Mouse (Mus musculus): ENCODE data around the gene Pms2. TPM values are rescaled to one million over a fixed set of nuclear protein-coding genes. Genes with fewer than 3 reads are reported as not detected.

Pms2 gene
- total RNA-seq, 2 experiments from 2014 or later = 26.5 to 29.3 TPM

DNA sequence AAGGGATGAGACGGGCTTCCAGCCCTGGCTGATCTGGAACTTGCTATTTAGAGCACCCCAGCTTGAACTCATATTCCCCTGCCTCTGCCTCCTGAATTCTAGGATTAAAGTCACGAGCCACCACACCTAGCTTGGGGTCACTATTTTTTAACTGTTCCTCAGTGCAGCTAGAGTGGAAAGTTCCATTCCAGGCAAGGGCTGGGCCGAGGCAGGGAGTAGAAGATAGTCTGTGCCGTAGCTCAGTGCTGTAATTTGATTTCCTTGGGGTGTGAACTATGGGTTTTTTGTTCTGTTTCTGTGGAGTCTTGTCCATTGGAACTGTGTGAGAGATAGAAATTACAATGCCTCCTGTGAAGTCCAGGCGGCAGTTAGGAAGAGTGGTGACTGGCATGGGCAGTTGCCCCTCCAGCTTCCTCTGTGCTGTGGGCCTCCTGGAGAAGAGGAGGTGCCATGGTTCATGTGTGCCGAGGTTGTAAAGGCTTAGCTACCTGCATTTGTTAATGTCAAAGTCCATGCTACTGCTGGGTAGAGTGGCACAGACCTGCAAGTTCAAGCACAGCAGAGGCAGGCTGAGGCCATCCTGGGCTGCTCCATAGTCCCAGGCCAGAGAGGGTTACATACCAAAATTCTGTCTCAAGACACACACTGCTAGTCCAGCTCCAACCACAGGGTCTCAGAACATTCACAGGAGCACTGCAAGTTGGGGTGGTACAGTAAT lies 22.3 kb downstream of the Pms2 start:
- ATAC-seq (replicated peaks; ENCODE audit: poor library complexity) = no peak

DNA sequence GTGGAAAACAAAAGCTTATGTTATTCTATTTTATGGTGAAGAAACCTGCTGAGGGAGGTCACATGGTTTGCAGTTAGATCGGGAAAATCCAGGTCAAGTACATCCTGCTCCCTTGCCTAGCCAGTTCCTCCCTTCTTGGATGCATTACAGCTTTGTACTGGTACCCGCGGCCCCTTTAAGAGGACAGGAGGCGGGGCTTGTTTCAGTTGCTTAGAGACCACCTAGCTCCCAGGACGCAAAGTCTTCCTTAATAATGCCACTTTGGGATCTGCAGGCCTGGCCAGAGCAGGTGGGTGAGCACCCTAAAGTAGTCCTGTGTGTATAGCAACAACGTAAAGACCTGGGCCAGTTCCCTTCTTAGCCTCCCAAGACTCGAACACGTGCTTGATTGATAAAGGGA lies 23.1 kb downstream of the Pms2 start, which contains the start of gene Rsph10b:
Gene Rsph10b (plus strand): TSS at position 205 of the 400 bp plus-strand sequence.
- no peak for ATAC-seq (replicated peaks; ENCODE audit: poor library complexity)

- ATAC-seq (replicated peaks; ENCODE audit: poor library complexity) = no peak
Observed at GRCm38 (mm10) chr5:143933414-143933813, 23.6 kb downstream of the Pms2 start.

DNA sequence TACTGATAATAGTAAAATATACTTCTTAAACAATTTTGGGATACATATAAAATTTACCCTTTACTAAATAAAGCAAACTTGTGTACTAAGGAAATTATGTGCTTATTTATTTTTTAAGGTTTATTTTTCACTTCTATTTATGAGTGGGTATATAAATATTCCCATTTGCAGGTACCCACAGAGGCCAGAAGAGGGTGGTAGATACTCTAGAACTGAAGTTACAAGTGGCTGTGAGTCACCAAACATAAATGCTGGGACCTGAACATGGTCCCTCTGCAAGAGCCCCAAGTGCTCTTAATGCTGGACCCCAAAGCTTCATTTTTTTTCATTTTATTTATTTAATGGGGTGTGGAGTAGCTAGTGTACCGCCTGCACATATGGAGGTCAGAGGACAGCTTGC lies 24.1 kb downstream of the Pms2 start:
- ATAC-seq (replicated peaks; ENCODE audit: poor library complexity) = 0 out of 2 replicates have a peak, but pooled peaks have one; percentile 37

GRCm38 (mm10) chr5:143936156-143936555 lies 26.4 kb downstream of the Pms2 start:
- ATAC-seq (replicated peaks; ENCODE audit: poor library complexity) = no peak

GRCm38 (mm10) chr5:143941588-143941987 lies 31.8 kb downstream of the Pms2 start:
- 0 out of 2 replicates have a peak, but pooled peaks have one; percentile 37 for ATAC-seq (replicated peaks; ENCODE audit: poor library complexity)

- no peak for ATAC-seq (replicated peaks; ENCODE audit: poor library complexity)
Observed at GRCm38 (mm10) chr5:143943231-143944125, 33.7 kb downstream of the Pms2 start.

GRCm38 (mm10) chr5:143948361-143948760 lies 38.6 kb downstream of the Pms2 start:
- ATAC-seq (replicated peaks; ENCODE audit: poor library complexity) = no peak

GRCm38 (mm10) chr5:143950016-143950415 lies 40.3 kb downstream of the Pms2 start:
- no peak for ATAC-seq (replicated peaks; ENCODE audit: poor library complexity)

DNA sequence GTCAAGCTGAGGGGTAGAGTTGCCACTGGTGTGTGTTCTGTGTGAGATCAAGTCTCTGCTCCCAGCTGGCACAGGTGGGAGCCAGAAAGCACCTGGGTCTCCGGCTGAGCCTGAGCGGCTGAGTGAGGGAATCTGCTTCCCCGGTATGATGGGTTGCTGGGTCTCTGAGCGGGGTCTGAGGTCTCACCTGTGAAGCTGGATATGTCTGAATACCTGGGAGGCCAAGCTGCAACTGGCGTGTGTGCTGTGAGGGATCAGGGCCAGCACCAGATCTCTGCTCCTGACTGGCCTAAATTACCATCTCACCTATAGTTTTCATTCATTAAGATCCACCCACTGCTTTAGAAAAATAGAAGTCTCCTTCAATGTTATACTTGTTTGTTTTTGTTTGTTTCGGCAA lies 47.3 kb downstream of the Pms2 start:
- no peak for ATAC-seq (replicated peaks; ENCODE audit: poor library complexity)

- no peak for ATAC-seq (replicated peaks; ENCODE audit: poor library complexity)
Observed at GRCm38 (mm10) chr5:143959551-143959950, 49.8 kb downstream of the Pms2 start.

GRCm38 (mm10) chr5:143961176-143961575 lies 51.4 kb downstream of the Pms2 start:
- no peak for ATAC-seq (replicated peaks; ENCODE audit: poor library complexity)

- ATAC-seq (replicated peaks; ENCODE audit: poor library complexity) = no peak
Observed at GRCm38 (mm10) chr5:143965586-143966345, 56.0 kb downstream of the Pms2 start.

DNA sequence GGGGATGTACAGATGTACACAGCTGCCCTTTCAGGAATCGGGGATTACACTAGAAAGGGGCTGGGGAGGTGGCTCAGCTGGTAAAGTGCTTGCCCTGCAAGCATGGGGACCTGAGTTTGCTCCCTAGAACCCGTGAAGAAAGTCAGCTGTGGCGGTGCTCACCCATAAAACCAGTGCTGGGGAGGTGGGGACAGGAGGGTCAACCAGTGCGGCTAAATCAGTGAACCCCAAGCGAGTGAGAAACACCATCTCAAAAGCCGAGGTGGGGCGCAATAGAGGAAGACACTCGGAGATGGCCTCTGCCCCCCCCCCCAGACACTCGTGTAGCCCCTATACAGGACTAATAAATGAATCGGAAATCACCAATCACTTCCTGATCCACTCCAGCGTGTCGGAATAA lies 56.9 kb downstream of the Pms2 start:
- ATAC-seq (replicated peaks; ENCODE audit: poor library complexity) = no peak

GRCm38 (mm10) chr5:143972628-143973027 lies 62.9 kb downstream of the Pms2 start:
- ATAC-seq (replicated peaks; ENCODE audit: poor library complexity) = no peak

- ATAC-seq (replicated peaks; ENCODE audit: poor library complexity) = peak; percentile 88
Observed at GRCm38 (mm10) chr5:143974931-143975630, 65.3 kb downstream of the Pms2 start.

GRCm38 (mm10) chr5:143975631-143975933 lies 65.8 kb downstream of the Pms2 start:
- peak; percentile 16 for ATAC-seq (replicated peaks; ENCODE audit: poor library complexity)

DNA sequence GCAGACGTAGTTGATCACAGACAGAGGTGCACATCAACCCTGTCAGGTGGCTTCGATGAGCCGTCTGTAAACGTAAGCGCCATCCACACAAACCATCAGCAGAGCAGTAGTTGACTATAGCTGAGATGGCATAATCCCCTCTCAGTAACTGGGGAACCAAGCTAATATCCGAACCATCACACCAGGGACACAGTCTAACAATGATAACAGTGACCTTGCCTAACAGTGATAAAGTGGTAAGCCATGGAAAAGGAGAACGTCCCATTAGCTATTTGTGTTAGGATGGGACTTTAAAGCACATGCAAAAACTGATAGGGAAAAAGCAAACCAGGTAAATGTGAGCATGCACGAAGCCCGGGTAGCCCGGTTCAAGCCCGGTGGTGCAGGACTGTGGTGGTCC lies 66.5 kb downstream of the Pms2 start:
- no peak for ATAC-seq (replicated peaks; ENCODE audit: poor library complexity)

DNA sequence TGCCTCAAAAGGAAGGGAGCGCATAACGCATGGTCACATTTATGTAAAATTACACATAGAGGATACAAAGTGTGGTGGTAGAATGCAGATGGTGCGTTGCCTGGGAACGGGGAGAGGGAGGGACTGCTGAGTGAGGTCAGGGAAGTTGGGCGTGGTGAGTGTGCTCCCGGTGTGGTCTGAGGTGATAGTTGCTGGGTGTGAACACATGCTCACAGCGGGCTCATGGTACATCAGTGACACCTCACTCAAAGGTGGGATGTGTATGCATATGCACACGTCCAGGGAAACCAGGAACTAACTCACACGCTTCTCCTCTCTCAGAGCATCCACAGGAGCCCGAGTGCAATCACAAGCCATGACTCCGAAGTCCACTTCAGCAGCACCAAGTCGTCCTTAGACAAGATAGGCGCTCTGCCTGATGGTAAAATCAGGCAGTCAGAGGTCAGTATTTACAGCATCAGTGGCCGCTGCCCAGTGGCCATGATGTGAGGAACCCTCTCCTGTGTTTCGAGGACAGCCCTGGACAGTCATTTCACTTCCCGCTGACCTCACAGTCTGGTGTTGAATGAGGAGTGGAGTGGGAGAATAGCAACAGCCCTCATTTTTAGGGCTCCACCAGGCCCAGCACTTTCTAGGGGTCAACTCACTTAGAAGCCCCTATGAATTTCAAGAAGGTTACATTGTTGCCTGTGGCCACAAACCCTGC lies 67.1 kb downstream of the Pms2 start:
- peak; percentile 55 for ATAC-seq (replicated peaks; ENCODE audit: poor library complexity)

GRCm38 (mm10) chr5:143980858-143981257 lies 71.1 kb downstream of the Pms2 start:
- no peak for ATAC-seq (replicated peaks; ENCODE audit: poor library complexity)

Measured in megakaryocyte progenitor cell, adult 5-6 weeks (primary cell).